Mouse (Mus musculus) liver, embryonic 15.5 days (tissue): ENCODE data around the gene Clec2i. TPM values are rescaled to one million over a fixed set of nuclear protein-coding genes. Genes with fewer than 3 reads are reported as not detected.
"Not testable (repeated sequence)": the region's sequence is repeated elsewhere in the genome, so short reads cannot be mapped to it uniquely, and the experiment has no call there.

Source experiments
- ATAC-seq: fragments of 200-750 bp; cut with Nextera tagmentation; 2 replicates; pipeline ENCODE4 v1.8.0; 2017; ENCODE audit warnings: moderate number of reproducible peaks, mild to moderate bottlenecking, moderate library complexity; ENCODE audit not compliant: insufficient read depth
- H3K27ac ChIP-seq: fragments of 300-500 bp; sonication (generic); replicated peaks from 2 replicates; pipeline ENCODE4 v1.5.1; 2015; ENCODE audit warnings: mild to moderate bottlenecking, inconsistent platforms
- H3K27me3 ChIP-seq: fragments of 300-500 bp; sonication (generic); 2 replicates; pipeline ENCODE4 v1.6.1; 2015; ENCODE audit warnings: mild to moderate bottlenecking, inconsistent platforms
- H3K36me3 ChIP-seq: fragments of 300-500 bp; sonication (generic); replicated peaks from 2 replicates; pipeline ENCODE4 v1.6.1; 2015; ENCODE audit warnings: moderate library complexity, mild to moderate bottlenecking, inconsistent platforms
- H3K4me1 ChIP-seq: fragments of 300-500 bp; sonication (generic); replicated peaks from 2 replicates; pipeline ENCODE4 v1.6.1; 2015; ENCODE audit warnings: inconsistent platforms
- H3K4me2 ChIP-seq: fragments of 300-500 bp; sonication (generic); 2 replicates; pipeline ENCODE4 v1.6.1; 2015; ENCODE audit warnings: moderate library complexity, mild to moderate bottlenecking, inconsistent platforms
- H3K4me3 ChIP-seq: fragments of 300-500 bp; sonication (generic); replicated peaks from 2 replicates; pipeline ENCODE4 v1.5.1; 2015; ENCODE audit warnings: mild to moderate bottlenecking, inconsistent platforms
- H3K9ac ChIP-seq: fragments of 300-500 bp; sonication (generic); 2 replicates; pipeline ENCODE4 v1.6.1; 2015; ENCODE audit warnings: moderate library complexity, mild to moderate bottlenecking, inconsistent platforms
- H3K9me3 ChIP-seq: fragments of 300-500 bp; sonication (generic); replicated peaks from 2 replicates; pipeline ENCODE4 v1.6.1; 2016; ENCODE audit warnings: inconsistent platforms
- WGBS: fragments of 180-500 bp; shearing (Covaris S2); methylation state at CpG from one replicate; pipeline ENCODE4 v1.1.7; 2015; ENCODE audit warnings: mixed read lengths; ENCODE audit not compliant: insufficient replicate concordance; 5-methylcytosine and 5-hydroxymethylcytosine counted together
- polyA plus RNA-seq: library from polyadenylated mRNA; unstranded; fragments of >200 nt; fragmentation: Nextera tagmentation; extraction: Ambion mirVana; gene quantifications from 2 replicates; pipeline ENCODE4 v1.2.1, GENCODE M21; 2015

Clec2i gene
- polyA plus RNA-seq = 0.17 and 0.25 TPM in 2 replicates

DNA sequence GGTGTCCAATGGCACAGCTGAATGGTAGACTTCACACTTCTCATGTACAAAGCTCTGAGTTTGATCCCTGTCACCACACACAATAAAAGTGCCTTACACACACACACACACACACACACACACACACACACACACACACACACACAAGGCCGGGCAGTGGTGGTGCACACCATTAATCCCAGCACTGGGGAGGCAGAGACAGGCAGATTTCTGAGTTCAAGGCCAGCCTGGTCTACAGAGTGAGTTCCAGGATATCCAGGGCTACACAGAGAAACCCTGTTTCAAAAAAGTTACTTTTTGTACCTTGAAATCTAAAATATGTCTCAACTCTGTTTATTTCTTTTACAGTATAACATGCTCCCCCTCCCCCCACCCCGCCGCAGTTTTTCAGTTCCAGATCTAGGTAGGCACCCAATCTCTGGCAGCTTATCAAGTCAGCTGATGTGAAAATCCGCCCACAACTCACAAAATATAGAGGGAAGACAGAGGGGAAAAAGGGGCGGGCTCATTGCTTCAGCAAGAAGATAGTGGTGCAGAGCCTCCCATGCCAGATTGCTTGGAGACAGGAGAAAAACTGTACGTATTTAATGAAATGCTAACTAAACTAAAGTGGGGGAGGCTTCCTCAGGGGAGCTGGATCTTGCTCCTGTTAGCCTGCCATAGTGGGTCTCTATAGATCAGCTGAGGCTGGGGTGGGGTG, at the start of gene Clec2i:
Gene Clec2i, plus strand, starts transcription at position 498 of the 700 bp plus-strand sequence.
- H3K9me3 ChIP-seq, H3K4me1 ChIP-seq, ATAC-seq, H3K27me3 ChIP-seq, H3K27ac ChIP-seq, H3K36me3 ChIP-seq, H3K9ac ChIP-seq: not testable (repeated sequence)
- Histone ChIP-seq H3K4me2 (peak within 1 kb of the TSS; percentile 13), H3K4me3 (0 out of 2 replicates have a peak within 1 kb of the TSS, but pooled peaks have one; percentile 9)
- 53% methylated on average over 6 of the region's 6 CpGs for WGBS

DNA sequence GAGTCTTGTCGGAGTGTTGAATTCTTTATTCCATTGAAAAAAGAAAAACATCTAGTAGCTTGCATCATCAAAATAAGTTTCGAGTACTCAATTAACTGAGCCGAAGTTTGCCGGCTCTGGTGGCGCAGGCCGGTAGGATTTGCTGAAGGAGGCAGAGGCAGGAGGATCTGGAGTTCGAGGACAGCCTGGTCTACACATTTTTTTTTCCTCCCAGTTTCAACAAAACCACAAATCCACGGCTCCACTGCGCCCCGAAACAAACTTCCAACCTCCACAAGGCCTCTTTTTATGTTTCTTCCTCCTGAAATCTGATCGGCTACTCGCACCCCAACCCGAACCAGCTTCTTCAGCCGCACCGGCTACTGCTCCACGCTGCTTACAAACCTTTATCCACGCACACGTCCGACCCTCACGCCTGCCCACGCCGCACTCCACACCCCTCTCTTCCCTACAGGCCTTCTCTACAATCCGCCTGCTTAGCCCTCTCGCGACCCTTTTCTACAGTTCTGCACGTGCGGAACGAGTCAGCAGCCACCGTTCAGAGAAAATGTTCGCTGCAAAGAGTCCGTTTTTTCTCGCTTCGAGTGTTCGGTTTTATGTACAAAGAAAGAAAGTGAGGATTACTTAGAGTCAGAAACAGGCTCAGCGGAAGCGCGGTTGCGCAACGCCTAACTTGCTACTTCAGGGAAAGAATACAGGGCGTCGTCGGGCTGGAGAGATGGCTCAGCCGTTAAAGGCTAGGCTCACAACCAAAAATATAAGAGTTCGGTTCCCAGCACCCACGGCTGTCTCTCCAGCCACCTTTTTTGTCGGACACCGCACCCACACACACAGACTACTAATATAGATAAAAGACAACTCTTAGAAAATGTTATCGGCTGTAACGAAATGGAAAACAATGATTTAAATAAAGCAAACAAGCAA, 48.8 kb upstream of the Clec2i start:
- ATAC-seq = peak; percentile 71
- H3K4me1 ChIP-seq = peaks cover 60% of the 10 kb centered on the region
- peak overlapping the region; percentile 69 for H3K4me3 ChIP-seq
- H3K9me3 ChIP-seq = no peaks in the 10 kb centered on the region
- no peaks in the 10 kb centered on the region for H3K27me3 ChIP-seq
- H3K36me3 ChIP-seq = no peaks in the 10 kb centered on the region
- H3K4me2 ChIP-seq = peak overlapping the region; percentile 84
- peak overlapping the region; percentile 65 for H3K9ac ChIP-seq
- WGBS = 0% methylated on average over 49 of the region's 49 CpGs
- peak overlapping the region; percentile 84 for H3K27ac ChIP-seq

- H3K36me3 ChIP-seq = no peaks in the 10 kb centered on the region
- H3K9ac ChIP-seq = peak overlapping the region; percentile 51
- peak; percentile 48 for ATAC-seq
- no peaks in the 10 kb centered on the region for H3K27me3 ChIP-seq
- peaks cover 67% of the 10 kb centered on the region for H3K4me1 ChIP-seq
- WGBS = 0% methylated on average over 17 of the region's 17 CpGs
- peak overlapping the region; percentile 84 for H3K4me2 ChIP-seq
- H3K9me3 ChIP-seq = no peaks in the 10 kb centered on the region
- H3K27ac ChIP-seq = peak overlapping the region; percentile 78
- peak overlapping the region; percentile 69 for H3K4me3 ChIP-seq
These were observed 48.1 kb upstream of the Clec2i start for GRCm38 (mm10) chr6:128839266-128839771.

DNA sequence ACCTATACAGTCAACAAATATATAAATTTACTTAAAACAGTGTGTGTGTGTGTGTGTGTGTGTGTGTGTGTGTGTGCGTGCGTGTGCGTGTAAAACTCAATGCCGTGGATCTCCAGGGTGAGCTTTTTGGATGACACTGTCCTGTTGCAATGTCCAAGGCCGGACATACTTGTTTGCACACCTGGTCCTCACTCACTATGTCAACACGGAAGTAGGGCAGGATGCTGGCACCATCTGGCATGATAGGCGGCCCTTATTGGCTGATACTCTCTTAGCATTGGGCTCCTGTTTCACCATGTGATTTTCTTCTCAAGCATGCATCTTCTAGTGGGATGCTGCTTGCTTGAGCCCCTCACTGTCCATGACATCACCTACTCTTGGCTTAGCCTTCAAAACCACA, 47.5 kb upstream of the Clec2i start:
- no peaks in the 10 kb centered on the region for H3K27me3 ChIP-seq
- H3K9ac ChIP-seq = no peak overlapping the region
- peak overlapping the region; percentile 69 for H3K4me3 ChIP-seq
- no peaks in the 10 kb centered on the region for H3K9me3 ChIP-seq
- ATAC-seq = no peak
- peaks cover 67% of the 10 kb centered on the region for H3K4me1 ChIP-seq
- H3K27ac ChIP-seq = peak overlapping the region; percentile 78; the same call in 1 of the 2 replicates
- H3K36me3 ChIP-seq = no peaks in the 10 kb centered on the region
- peak overlapping the region; percentile 84 for H3K4me2 ChIP-seq
- WGBS = 49% methylated on average over 7 of the region's 7 CpGs

- H3K27me3 ChIP-seq, H3K4me2 ChIP-seq, H3K9me3 ChIP-seq, ATAC-seq, H3K27ac ChIP-seq, H3K36me3 ChIP-seq, H3K4me3 ChIP-seq, H3K9ac ChIP-seq: not testable (repeated sequence)
- peaks cover 67% of the 10 kb centered on the region for H3K4me1 ChIP-seq
- 52% methylated on average over 3 of the region's 3 CpGs for WGBS
These were observed 46.7 kb upstream of the Clec2i start for GRCm38 (mm10) chr6:128840669-128841068.

DNA sequence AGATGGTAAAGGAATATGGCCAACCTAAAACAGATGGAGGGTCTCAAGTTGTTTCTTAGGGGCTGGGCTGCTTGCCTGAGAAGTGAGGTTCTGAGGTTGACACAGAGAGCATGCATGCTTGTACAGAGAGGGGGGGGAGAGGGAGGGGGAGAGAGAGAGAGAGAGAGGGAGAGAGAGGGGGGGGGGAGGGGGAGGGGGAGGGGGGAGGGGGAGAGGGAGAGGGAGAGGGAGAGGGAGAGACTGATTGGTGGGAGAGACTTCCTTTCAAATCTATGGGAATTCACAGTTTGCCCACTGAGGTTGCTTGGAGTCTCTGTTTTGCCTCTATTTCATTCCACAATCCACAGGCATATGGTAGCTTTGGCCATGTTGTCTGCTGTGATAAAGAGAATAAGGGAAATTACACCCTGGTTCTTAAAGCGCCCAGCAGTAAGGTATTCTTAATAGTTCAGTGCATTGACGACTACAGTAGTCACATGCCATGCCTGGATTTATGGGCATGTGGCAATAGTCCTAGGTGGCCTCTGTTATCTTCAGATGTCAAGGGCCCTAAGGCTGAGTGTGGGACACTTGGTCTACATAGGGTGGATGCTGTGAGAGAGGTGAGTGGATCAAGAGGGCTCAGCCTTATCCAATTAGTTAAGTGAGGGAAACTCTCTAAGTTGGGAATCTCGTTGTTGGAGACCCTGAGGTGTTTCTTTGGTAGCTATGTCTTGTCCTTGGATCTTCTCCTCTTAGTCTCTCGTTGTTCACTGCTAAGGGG, 45.9 kb upstream of the Clec2i start:
- WGBS = 29% methylated on average over 4 of the region's 4 CpGs
- no peak overlapping the region for H3K9ac ChIP-seq
- peak overlapping the region; percentile 76 for H3K4me3 ChIP-seq
- no peak for ATAC-seq
- H3K4me2 ChIP-seq = peak overlapping the region; percentile 90
- no peaks in the 10 kb centered on the region for H3K36me3 ChIP-seq
- peaks cover 63% of the 10 kb centered on the region for H3K4me1 ChIP-seq
- no peaks in the 10 kb centered on the region for H3K9me3 ChIP-seq
- no peaks in the 10 kb centered on the region for H3K27me3 ChIP-seq
- no peak overlapping the region for H3K27ac ChIP-seq

DNA sequence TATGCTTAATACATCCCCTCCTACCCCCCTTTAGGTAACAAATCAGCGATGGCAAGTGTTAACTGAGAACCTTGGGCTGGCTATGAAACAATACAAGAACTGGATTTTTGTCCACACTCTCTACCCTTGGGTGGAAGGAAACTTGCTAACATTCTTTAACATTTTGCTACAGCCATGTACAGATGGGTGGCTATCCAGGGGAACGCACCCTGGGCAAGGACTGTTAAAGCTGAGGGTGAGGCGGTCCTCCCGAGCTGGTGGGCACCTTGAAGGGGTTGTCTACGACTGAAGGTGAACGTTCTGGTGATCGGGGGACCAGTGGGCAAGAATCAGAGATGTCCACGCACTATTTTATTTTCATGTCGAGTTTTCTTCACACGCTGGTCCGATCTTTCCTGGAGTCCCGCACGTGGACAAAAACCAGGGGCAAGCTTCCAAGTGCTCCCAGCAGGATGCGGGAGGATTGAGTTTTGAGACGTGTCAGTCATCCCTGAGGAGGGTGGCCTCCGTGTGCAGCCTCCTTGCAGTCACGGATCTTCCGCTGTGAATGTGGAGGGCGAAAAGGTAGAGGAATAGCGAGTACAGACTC, 44.9 kb upstream of the Clec2i start:
- WGBS = 2% methylated on average over 20 of the region's 20 CpGs
- peak overlapping the region; percentile 76 for H3K4me3 ChIP-seq
- peak overlapping the region; percentile 69; the same call in 1 of the 2 replicates for H3K27ac ChIP-seq
- peak overlapping the region; percentile 90 for H3K4me2 ChIP-seq
- H3K27me3 ChIP-seq = no peaks in the 10 kb centered on the region
- ATAC-seq = no peak
- H3K9ac ChIP-seq = peak overlapping the region; percentile 70
- no peaks in the 10 kb centered on the region for H3K36me3 ChIP-seq
- peaks cover 55% of the 10 kb centered on the region for H3K4me1 ChIP-seq
- H3K9me3 ChIP-seq = no peaks in the 10 kb centered on the region

DNA sequence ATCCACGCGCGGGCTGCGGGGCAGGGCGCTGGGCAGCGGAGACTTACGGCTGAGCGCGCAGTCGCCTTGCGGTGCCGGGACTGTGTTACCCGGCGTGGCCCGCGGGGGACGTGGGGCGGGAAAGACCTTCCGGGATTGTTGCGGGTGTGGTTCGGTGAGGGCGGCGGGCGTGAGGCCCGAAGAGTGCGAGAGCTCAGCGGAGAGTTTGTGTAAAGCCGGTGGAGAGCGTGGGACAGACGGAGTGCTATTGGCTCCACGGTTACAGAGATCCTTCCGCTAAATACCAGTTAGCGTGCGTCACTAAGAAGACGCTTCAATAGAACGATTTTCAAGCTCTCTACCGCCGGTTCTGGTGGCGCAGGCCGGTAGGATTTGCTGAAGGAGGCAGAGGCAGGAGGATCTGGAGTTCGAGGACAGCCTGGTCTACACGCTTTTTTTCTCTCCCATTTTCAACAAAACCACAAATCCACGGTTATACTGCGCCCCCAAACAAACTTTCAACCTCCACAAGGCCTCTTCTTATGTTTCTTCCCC, 44.4 kb upstream of the Clec2i start:
- Histone ChIP-seq H3K27me3 (no peaks in the 10 kb centered on the region), H3K4me1 (peaks cover 49% of the 10 kb centered on the region), H3K4me2 (peak overlapping the region; percentile 90), H3K9ac (peak overlapping the region; percentile 70), H3K27ac (peak overlapping the region; percentile 81), H3K9me3 (no peaks in the 10 kb centered on the region), H3K4me3 (peak overlapping the region; percentile 76), H3K36me3 (no peaks in the 10 kb centered on the region)
- WGBS = under 1% methylated on average over 44 of the region's 44 CpGs
- peak; percentile 60 for ATAC-seq

GRCm38 (mm10) chr6:128843479-128843992, 43.9 kb upstream of the Clec2i start:
- Histone ChIP-seq H3K9ac (peak overlapping the region; percentile 65), H3K36me3 (no peaks in the 10 kb centered on the region), H3K4me2 (peak overlapping the region; percentile 90), H3K9me3 (no peaks in the 10 kb centered on the region), H3K27ac (peak overlapping the region; percentile 81), H3K4me1 (peaks cover 48% of the 10 kb centered on the region), H3K4me3 (peak overlapping the region; percentile 76), H3K27me3 (no peaks in the 10 kb centered on the region)
- no peak for ATAC-seq
- under 1% methylated on average over 22 of the region's 22 CpGs for WGBS

DNA sequence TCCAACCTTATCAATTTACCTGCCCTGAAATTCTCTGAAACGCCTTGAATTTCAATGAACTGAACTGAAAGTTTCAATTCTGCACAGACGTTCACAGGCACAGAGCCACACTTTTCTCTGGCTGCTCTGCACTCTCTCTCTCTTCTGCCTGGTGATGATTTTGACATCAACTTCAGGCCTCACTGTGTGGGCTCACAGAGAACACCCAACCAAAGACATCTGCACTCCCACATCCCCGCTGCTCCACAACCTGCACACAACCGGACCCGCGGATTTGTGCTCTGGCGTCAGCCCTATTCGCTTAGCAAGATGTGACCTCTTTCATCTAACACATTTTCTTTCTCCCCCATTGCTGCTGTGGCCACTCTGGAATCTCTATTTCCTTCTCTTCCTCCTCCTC, 43.3 kb upstream of the Clec2i start:
- 29% methylated on average over 8 of the region's 8 CpGs for WGBS
- no peaks in the 10 kb centered on the region for H3K27me3 ChIP-seq
- no peak overlapping the region for H3K27ac ChIP-seq
- peak overlapping the region; percentile 90 for H3K4me2 ChIP-seq
- H3K4me3 ChIP-seq = no peak overlapping the region; the same call in 1 of the 2 replicates
- H3K36me3 ChIP-seq = no peaks in the 10 kb centered on the region
- H3K9ac ChIP-seq = no peak overlapping the region
- no peak for ATAC-seq
- H3K9me3 ChIP-seq = no peaks in the 10 kb centered on the region
- H3K4me1 ChIP-seq = peaks cover 48% of the 10 kb centered on the region
